Mouse (Mus musculus) c-Kit-positive CD71-positive TER-119-negative erythroid progenitor cells, embryonic 14.5 days (primary cell): ENCODE data around the gene Hgd.

ENCODE experiments used
- DNase-seq: peaks from one replicate; pipeline ENCODE4 v3.0.0-alpha.2; 2013; ENCODE audit warnings: low read depth

Hgd gene

DNA sequence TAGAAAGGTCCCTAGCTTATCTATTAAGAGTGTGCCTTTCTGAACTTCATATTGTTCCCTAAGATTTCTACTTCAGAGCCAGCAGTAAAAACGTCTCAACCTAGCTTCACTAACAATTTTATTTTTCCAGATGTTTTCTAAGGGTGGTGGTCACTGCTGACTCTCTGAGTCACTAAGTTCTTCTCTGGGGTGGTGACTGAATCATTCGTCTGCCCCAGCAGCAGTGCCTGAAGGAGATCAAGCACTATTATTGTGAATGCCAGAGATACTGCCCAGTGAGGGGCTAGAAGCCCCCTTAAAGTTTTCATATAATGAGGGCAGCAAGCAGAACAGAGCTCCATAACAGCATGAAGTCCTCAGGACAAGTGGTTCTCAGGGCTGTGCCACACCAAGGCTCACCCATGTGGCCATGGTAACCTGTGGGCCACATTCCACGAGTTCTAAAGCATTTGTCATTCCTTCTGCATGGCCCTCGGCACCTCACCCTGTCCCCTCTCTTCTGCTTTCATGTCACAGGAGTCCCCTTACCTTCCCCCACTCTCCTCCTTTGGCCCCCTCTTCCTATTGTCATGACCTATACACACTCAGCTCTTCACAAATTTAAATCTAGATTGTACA is 90.8 kb downstream of the Hgd start:
- DNase-seq, result no peak

DNA sequence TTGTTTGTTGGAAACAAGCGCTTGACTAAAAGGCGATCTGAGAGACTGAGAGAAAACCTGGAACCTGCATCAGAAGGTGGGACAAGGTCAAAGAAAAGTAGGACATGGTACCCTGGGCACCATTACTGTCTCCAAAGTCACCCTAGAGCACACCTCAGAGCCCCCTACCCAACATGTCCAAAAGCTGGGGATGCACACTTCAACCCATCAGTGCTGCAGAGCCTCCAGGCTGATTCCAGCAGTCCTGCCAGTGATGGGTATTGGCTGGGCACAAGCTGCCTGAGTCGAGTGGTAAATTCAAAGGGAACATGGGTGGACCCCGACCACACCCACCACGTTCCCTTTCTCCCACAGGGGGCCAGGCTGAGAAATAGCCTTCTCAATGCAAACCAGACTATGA is 95.4 kb downstream of the Hgd start:
- DNase-seq, result no peak

DNA sequence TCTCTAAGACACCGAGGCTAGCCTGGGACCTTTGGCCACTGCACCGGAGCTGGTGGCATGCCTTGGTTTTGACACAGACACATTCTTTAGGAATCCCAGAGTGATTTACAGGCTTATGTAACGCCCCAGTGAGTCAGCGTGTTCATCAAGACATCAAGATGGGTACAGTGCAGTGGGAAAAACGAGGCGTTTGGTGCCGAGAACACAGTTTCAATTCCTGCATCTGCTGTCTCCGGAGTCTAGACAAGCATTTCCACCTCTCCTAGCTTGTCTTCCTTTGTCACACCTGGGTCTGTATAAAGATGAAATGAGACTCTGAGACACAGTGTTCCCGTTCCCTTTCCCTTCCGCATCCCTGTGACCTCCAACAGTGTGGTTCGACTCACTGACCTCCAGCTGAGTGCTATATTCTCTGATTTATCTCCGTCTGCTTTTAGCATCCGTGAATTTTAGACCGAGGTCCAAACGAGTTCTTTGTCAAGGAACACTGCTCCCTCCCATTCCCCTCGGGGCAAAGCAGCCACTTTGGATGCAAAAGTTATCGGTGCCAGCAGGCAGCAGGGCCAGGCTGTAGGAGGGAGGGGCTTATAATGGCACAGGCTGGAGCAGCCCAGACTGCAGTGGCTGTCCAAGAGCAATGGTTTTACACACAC is 96.2 kb downstream of the Hgd start:
- no peak for DNase-seq

DNA sequence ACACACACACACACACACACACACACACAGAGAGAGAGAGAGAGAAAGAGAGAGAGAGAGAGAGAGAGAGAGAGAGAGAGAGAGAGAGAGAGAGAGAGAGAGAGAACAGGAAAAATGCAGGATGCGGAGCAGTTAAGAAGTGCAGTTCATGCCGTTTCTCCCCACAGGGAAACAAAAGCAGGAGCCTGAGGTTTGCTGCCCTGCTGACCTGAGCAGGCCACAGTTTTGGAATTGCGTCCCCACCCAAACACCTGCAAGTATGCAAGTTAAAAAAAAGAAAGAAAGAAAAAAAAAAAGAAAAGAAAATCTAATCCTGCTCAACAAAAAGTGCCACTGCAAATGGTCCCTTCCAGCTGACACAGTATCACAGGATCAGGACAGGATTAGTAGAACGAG is 96.7 kb downstream of the Hgd start:
- DNase-seq, result no peak

DNA sequence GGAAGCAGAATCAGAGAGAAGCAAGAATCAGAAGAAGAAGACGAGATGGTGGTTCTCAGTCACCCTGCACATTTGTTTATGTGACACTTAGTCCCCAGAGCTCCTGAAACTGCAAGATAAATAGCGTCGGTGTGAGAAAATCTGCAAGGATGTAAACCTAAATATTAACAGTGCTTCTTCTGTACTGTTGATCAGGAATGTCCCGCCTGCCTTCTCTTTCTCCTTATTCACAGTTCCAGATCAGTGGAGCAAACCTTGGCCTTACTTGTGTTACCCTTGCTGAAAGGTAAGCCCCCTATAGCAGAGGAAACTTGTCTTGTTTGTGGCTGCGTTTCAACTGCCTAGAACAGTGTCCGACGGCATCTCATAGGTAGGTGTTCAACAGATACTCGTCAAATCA is 97.6 kb downstream of the Hgd start:
- DNase-seq, result no peak

DNA sequence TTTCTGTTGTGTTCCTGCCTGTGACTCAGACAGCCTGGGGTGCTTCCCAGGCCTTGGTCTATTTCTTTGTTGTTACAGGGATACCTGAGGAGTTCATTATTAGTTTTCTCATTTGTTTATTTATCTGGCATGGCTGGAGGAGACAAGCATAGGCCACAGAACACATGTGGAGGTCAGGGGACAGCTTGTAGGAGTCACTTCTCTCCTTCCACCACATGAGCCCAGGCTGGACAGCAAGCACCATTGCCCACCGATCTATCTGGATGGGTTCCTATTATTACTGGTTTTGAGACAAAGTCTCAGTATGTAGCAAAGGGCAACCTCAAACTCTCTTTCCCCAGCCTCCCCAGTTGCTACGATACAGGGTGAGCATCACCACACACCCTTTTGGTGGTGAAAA is 100.3 kb downstream of the Hgd start:
- DNase-seq, result no peak

DNA sequence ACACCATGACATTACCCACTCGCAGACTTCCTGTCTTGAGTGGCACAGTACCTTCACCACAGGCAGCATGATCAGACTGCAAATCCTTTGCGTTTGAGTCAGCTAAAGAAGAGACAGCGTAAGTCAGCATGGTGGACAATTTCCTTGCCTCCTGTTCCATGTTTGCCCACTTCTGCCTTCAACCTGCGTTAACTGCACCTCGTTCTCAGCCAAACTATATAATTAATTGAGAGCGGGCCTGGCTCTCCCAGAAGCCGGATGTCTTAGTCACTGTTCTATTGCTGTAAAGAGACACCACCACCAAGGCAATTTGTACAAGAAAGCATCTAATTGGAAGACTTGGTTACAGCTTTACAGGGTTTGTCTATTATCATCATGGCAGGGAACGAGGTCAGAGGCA is 100.9 kb downstream of the Hgd start:
- DNase-seq, result no peak
